Mouse (Mus musculus): ENCODE data around the gene Uhrf2.

Uhrf2 gene

GRCm38 (mm10) chr19:30050584-30050983, 20.3 kb downstream of the Uhrf2 start:
- DNase-seq (ENCODE audit: low spot score in 2 of 2): no peak

- DNase-seq (ENCODE audit: low spot score in 2 of 2): no peak
Measured at GRCm38 (mm10) chr19:30051479-30051878, 21.2 kb downstream of the Uhrf2 start.

GRCm38 (mm10) chr19:30054218-30054617, 23.9 kb downstream of the Uhrf2 start:
- no peak for DNase-seq (ENCODE audit: low spot score in 2 of 2)

- DNase-seq (ENCODE audit: low spot score in 2 of 2): no peak
Measured at GRCm38 (mm10) chr19:30065797-30066196, 35.5 kb downstream of the Uhrf2 start.

GRCm38 (mm10) chr19:30090163-30090562, 59.9 kb downstream of the Uhrf2 start:
- no peak for DNase-seq (ENCODE audit: low spot score in 2 of 2)

- DNase-seq (ENCODE audit: low spot score in 2 of 2): no peak
Measured at GRCm38 (mm10) chr19:30091644-30092295, 61.5 kb downstream of the Uhrf2 start.

GRCm38 (mm10) chr19:30096186-30096585, 65.9 kb downstream of the Uhrf2 start:
- DNase-seq (ENCODE audit: low spot score in 2 of 2): no peak

- DNase-seq (ENCODE audit: low spot score in 2 of 2): no peak
Measured at GRCm38 (mm10) chr19:30097039-30097438, 66.7 kb downstream of the Uhrf2 start.

- DNase-seq (ENCODE audit: low spot score in 2 of 2): no peak
Measured at GRCm38 (mm10) chr19:30100571-30100970, 70.3 kb downstream of the Uhrf2 start.

- no peak for DNase-seq (ENCODE audit: low spot score in 2 of 2)
Measured at GRCm38 (mm10) chr19:30102620-30103019, 72.3 kb downstream of the Uhrf2 start.

GRCm38 (mm10) chr19:30105045-30105842, 74.9 kb downstream of the Uhrf2 start:
- no peak for DNase-seq (ENCODE audit: low spot score in 2 of 2)

GRCm38 (mm10) chr19:30107221-30107845, 77.0 kb downstream of the Uhrf2 start:
- DNase-seq (ENCODE audit: low spot score in 2 of 2): no peak

GRCm38 (mm10) chr19:30108616-30109015, 78.3 kb downstream of the Uhrf2 start:
- no peak for DNase-seq (ENCODE audit: low spot score in 2 of 2)

GRCm38 (mm10) chr19:30109122-30109521, 78.8 kb downstream of the Uhrf2 start:
- DNase-seq (ENCODE audit: low spot score in 2 of 2): no peak

- DNase-seq (ENCODE audit: low spot score in 2 of 2): no peak
Measured at GRCm38 (mm10) chr19:30111421-30111820, 81.1 kb downstream of the Uhrf2 start.

- no peak for DNase-seq (ENCODE audit: low spot score in 2 of 2)
Measured at GRCm38 (mm10) chr19:30112961-30113688, 82.8 kb downstream of the Uhrf2 start.

- DNase-seq (ENCODE audit: low spot score in 2 of 2): no peak
Measured at GRCm38 (mm10) chr19:30114919-30115441, 84.7 kb downstream of the Uhrf2 start.

GRCm38 (mm10) chr19:30115606-30116005, 85.3 kb downstream of the Uhrf2 start:
- no peak for DNase-seq (ENCODE audit: low spot score in 2 of 2)

- DNase-seq (ENCODE audit: low spot score in 2 of 2): no peak
Measured at GRCm38 (mm10) chr19:30117241-30117640, 86.9 kb downstream of the Uhrf2 start.

GRCm38 (mm10) chr19:30117775-30118174, 87.5 kb downstream of the Uhrf2 start:
- DNase-seq (ENCODE audit: low spot score in 2 of 2): no peak

GRCm38 (mm10) chr19:30118344-30119312, 88.3 kb downstream of the Uhrf2 start:
- DNase-seq (ENCODE audit: low spot score in 2 of 2): no peak
